Mouse (Mus musculus) mature B cell (primary cell): ENCODE results near the gene 2310011J03Rik.
"Not testable (repeated sequence)": the region's sequence is repeated elsewhere in the genome, so short reads cannot be mapped to it uniquely, and the experiment has no call there.

Experiments
- in situ Hi-C: fragments of 300-500 bp; cut with MboI; formaldehyde crosslinking; loops from 2 replicates; pipeline ENCODE4 v1.14.3; 2019

2310011J03Rik gene

GRCm38 (mm10) chr10:80320340-80320760, at the start of gene 2310011J03Rik:
Gene 2310011J03Rik (minus strand): TSS chr10:80320537.
- in situ Hi-C loops, result no loop called here

GRCm38 (mm10) chr10:80368392-80368791, 48.1 kb upstream of the 2310011J03Rik start:
- in situ Hi-C loops, result no loop called here

GRCm38 (mm10) chr10:80367954-80368353, 47.6 kb upstream of the 2310011J03Rik start:
- in situ Hi-C loops, result no loop called here

GRCm38 (mm10) chr10:80365736-80366135, 45.4 kb upstream of the 2310011J03Rik start:
- in situ Hi-C loops, result no loop called here

GRCm38 (mm10) chr10:80363734-80364133, 43.4 kb upstream of the 2310011J03Rik start:
- in situ Hi-C loops, result no loop called here

- in situ Hi-C loops, result no loop called here
Measured at GRCm38 (mm10) chr10:80357994-80358639, 37.8 kb upstream of the 2310011J03Rik start.

GRCm38 (mm10) chr10:80357336-80357735, 37.0 kb upstream of the 2310011J03Rik start:
- in situ Hi-C loops, result no loop called here

GRCm38 (mm10) chr10:80356737-80357136, 36.4 kb upstream of the 2310011J03Rik start:
- in situ Hi-C loops, result no loop called here

GRCm38 (mm10) chr10:80356001-80356682, 35.8 kb upstream of the 2310011J03Rik start, which contains the start of gene Plk5:
Gene Plk5 (plus strand): TSS chr10:80356459.
- in situ Hi-C loops, result no loop called here

GRCm38 (mm10) chr10:80355431-80355830, 35.1 kb upstream of the 2310011J03Rik start:
- in situ Hi-C loops, result no loop called here

- in situ Hi-C loops, result no loop called here
Measured at GRCm38 (mm10) chr10:80352727-80353126, 32.4 kb upstream of the 2310011J03Rik start.

GRCm38 (mm10) chr10:80351896-80352295, 31.6 kb upstream of the 2310011J03Rik start:
- in situ Hi-C loops, result no loop called here

- in situ Hi-C loops, result no loop called here
Measured at GRCm38 (mm10) chr10:80350292-80350691, 30.0 kb upstream of the 2310011J03Rik start.

GRCm38 (mm10) chr10:80348981-80349380, 28.6 kb upstream of the 2310011J03Rik start:
- in situ Hi-C loops, result no loop called here

- in situ Hi-C loops, result no loop called here
Measured at GRCm38 (mm10) chr10:80348244-80348781, 28.0 kb upstream of the 2310011J03Rik start, which contains the start of gene Adamtsl5. Gene Adamtsl5 (minus strand): TSS chr10:80348412.

GRCm38 (mm10) chr10:80347514-80347967, 27.2 kb upstream of the 2310011J03Rik start:
- in situ Hi-C loops, result no loop called here

- in situ Hi-C loops, result not testable (repeated sequence)
Measured at GRCm38 (mm10) chr10:80345929-80346328, 25.6 kb upstream of the 2310011J03Rik start.

- in situ Hi-C loops, result no loop called here
Measured at GRCm38 (mm10) chr10:80345122-80345521, 24.8 kb upstream of the 2310011J03Rik start.

- in situ Hi-C loops, result no loop called here
Measured at GRCm38 (mm10) chr10:80344131-80344661, 23.9 kb upstream of the 2310011J03Rik start.

GRCm38 (mm10) chr10:80343425-80343895, 23.1 kb upstream of the 2310011J03Rik start:
- in situ Hi-C loops, result no loop called here

GRCm38 (mm10) chr10:80342749-80343424, 22.6 kb upstream of the 2310011J03Rik start:
- in situ Hi-C loops, result no loop called here

- in situ Hi-C loops, result no loop called here
Measured at GRCm38 (mm10) chr10:80342305-80342748, 22.0 kb upstream of the 2310011J03Rik start.
